Mouse (Mus musculus) ES-Bruce4 (cell line): Measurements from ENCODE around the gene Glb1.

Experiments used
- CTCF ChIP-seq: IDR thresholded peaks from one replicate; pipeline ENCODE4 v1.8.1; 2011; ENCODE audit warnings: low read depth, low read length
- POLR2A ChIP-seq: IDR thresholded peaks from one replicate; pipeline ENCODE4 v1.8.1; 2011; ENCODE audit warnings: low read length; ENCODE audit not compliant: insufficient read depth

DNA sequence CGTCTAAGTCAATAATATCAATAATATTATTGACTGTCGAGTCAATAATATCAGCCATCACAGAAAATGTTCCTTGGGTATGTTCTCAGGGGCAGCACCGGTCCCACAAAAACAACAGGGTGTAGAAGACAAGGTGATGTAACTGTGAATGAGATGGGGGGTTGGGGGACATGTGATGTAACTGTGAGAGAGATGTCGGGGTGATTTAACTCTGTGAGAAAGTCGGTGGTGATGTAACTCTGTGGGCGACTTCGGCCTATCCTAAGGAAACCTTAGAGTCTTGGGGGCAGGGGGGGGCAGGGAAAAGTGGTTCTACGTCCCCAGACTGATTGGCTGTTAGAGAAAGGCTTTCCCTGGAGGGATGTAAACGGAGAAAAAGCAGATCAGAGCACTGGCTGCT lies 41.3 kb downstream of the Glb1 start:
- TF ChIP-seq CTCF (no peak), POLR2A (no peak)
